Mouse (Mus musculus): ENCODE measurements around the gene Gm20388. TPM values are rescaled to one million over a fixed set of nuclear protein-coding genes. Genes with fewer than 3 reads are reported as not detected.

Gene Gm20388
- polyA plus RNA-seq, 1 experiment from 2014 or later, result 8.3 TPM

DNA sequence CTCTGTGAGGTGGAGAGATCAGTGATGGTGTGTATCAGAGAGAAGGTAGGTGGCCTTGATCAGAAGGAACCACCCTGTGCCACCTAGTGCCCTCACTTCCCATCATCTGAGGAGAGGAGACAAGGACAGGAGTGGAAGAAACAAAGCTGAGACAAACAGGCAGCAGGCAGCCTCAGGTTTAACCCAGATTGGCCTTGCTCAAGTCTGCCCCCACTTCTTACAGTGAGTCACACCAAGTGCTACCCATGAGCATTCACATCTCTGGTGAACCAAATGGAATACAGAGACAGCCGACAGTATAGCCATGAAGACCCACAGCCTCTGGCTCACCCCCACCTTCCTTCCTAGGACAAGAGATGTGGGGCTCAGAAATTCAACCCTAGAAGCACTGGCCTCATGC lies 3848.3 kb downstream of the Gm20388 start:
- WGBS, result 71% methylated on average over 1 of the region's 1 CpGs
- no peak for ATAC-seq (replicated peaks; ENCODE audit: low FRiP score, low TSS enrichment, low read depth)

DNA sequence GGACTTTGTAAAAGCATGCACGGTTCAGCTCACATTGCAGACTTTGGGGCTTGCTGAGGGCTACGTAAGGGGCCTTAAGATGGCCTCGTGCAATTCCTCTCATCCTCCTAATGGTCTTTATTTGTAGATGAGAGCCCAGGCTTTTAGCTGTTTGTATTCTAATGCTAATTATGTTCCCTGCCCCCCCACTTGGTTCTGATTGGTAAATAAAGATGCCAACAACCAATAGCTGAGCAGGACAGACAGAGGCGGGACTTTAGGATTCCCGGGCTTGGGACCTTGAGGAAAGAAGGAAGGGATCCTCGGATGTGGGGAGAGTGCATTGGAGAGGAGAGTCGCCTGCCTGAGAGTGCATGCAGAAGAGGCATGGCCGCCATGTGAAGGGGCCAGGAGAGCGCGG lies 3849.3 kb downstream of the Gm20388 start:
- peak; percentile 57; the same call in 1 of the 2 replicates for ATAC-seq (replicated peaks; ENCODE audit: low FRiP score, low TSS enrichment, low read depth)
- no peaks in the 10 kb centered on the region for H3K27me3 ChIP-seq (replicated peaks; ENCODE audit: control insufficient read depth, insufficient read depth, low read length)
- H3K4me2 ChIP-seq (ENCODE audit: low read length), result peak overlapping the region; percentile 29
- no peaks in the 10 kb centered on the region for H3K9me3 ChIP-seq (ENCODE audit: control insufficient read depth, low read length)
- DNase-seq (ENCODE audit: low spot score), result no peak
- H3K9ac ChIP-seq (ENCODE audit: low read length), result no peak overlapping the region
- H3K4me1 ChIP-seq (replicated peaks; ENCODE audit: control insufficient read depth, insufficient read depth, low read length), result peaks cover 30% of the 10 kb centered on the region
- no peaks in the 10 kb centered on the region for H3K36me3 ChIP-seq (ENCODE audit: control insufficient read depth, insufficient read depth, low read length)
- H3K4me3 ChIP-seq (ENCODE audit: low read depth, low read length), result no peak overlapping the region
- WGBS, result 17% methylated on average over 10 of the region's 10 CpGs
- H3K27ac ChIP-seq (ENCODE audit: low read depth), result no peak overlapping the region

More for the DNA sequence above, 3848.3 kb downstream of the Gm20388 start:
- no peak overlapping the region for H3K27ac ChIP-seq (ENCODE audit: low read depth)
- DNase-seq (ENCODE audit: low spot score), result no peak
- no peak overlapping the region for H3K9ac ChIP-seq (ENCODE audit: low read length)
- H3K4me1 ChIP-seq (replicated peaks; ENCODE audit: control insufficient read depth, insufficient read depth, low read length), result peaks cover 28% of the 10 kb centered on the region
- no peaks in the 10 kb centered on the region for H3K9me3 ChIP-seq (ENCODE audit: control insufficient read depth, low read length)
- H3K4me2 ChIP-seq (ENCODE audit: low read length), result no peak overlapping the region
- no peak overlapping the region for H3K4me3 ChIP-seq (ENCODE audit: low read depth, low read length)
- no peaks in the 10 kb centered on the region for H3K36me3 ChIP-seq (ENCODE audit: control insufficient read depth, insufficient read depth, low read length)
- no peaks in the 10 kb centered on the region for H3K27me3 ChIP-seq (replicated peaks; ENCODE audit: control insufficient read depth, insufficient read depth, low read length)

- 44% methylated on average over 5 of the region's 5 CpGs for WGBS
- Histone ChIP-seq H3K4me2 (ENCODE audit: low read length) (peak overlapping the region; percentile 29; the same call in 1 of the 2 replicates), H3K27me3 (replicated peaks; ENCODE audit: control insufficient read depth, insufficient read depth, low read length) (no peaks in the 10 kb centered on the region), H3K9ac (ENCODE audit: low read length) (no peak overlapping the region), H3K27ac (ENCODE audit: low read depth) (no peak overlapping the region), H3K4me1 (replicated peaks; ENCODE audit: control insufficient read depth, insufficient read depth, low read length) (peaks cover 30% of the 10 kb centered on the region), H3K4me3 (ENCODE audit: low read depth, low read length) (no peak overlapping the region), H3K36me3 (ENCODE audit: control insufficient read depth, insufficient read depth, low read length) (no peaks in the 10 kb centered on the region), H3K9me3 (ENCODE audit: control insufficient read depth, low read length) (no peaks in the 10 kb centered on the region)
- DNase-seq (ENCODE audit: low spot score), result no peak
- ATAC-seq (replicated peaks; ENCODE audit: low FRiP score, low TSS enrichment, low read depth), result peak; percentile 57; the same call in 1 of the 2 replicates
These were observed 3849.9 kb downstream of the Gm20388 start for GRCm38 (mm10) chr8:123760579-123760978.

- H3K4me1 ChIP-seq (replicated peaks; ENCODE audit: control insufficient read depth, insufficient read depth, low read length), result peaks cover 30% of the 10 kb centered on the region
- ATAC-seq (replicated peaks; ENCODE audit: low FRiP score, low TSS enrichment, low read depth), result no peak
- no peaks in the 10 kb centered on the region for H3K9me3 ChIP-seq (ENCODE audit: control insufficient read depth, low read length)
- DNase-seq (ENCODE audit: low spot score), result no peak
- no peaks in the 10 kb centered on the region for H3K27me3 ChIP-seq (replicated peaks; ENCODE audit: control insufficient read depth, insufficient read depth, low read length)
- no peaks in the 10 kb centered on the region for H3K36me3 ChIP-seq (ENCODE audit: control insufficient read depth, insufficient read depth, low read length)
- WGBS, result 29% methylated on average over 12 of the region's 12 CpGs
- no peak overlapping the region for H3K4me3 ChIP-seq (ENCODE audit: low read depth, low read length)
- no peak overlapping the region for H3K27ac ChIP-seq (ENCODE audit: low read depth)
- H3K4me2 ChIP-seq (ENCODE audit: low read length), result no peak overlapping the region
- no peak overlapping the region for H3K9ac ChIP-seq (ENCODE audit: low read length)
These were observed 3850.7 kb downstream of the Gm20388 start for GRCm38 (mm10) chr8:123761266-123761882.

GRCm38 (mm10) chr8:123761883-123762270 lies 3851.2 kb downstream of the Gm20388 start:
- ATAC-seq (replicated peaks; ENCODE audit: low FRiP score, low TSS enrichment, low read depth) (no peak), DNase-seq (ENCODE audit: low spot score) (no peak)
- no peaks in the 10 kb centered on the region for H3K36me3 ChIP-seq (ENCODE audit: control insufficient read depth, insufficient read depth, low read length)
- no peaks in the 10 kb centered on the region for H3K27me3 ChIP-seq (replicated peaks; ENCODE audit: control insufficient read depth, insufficient read depth, low read length)
- H3K4me3 ChIP-seq (ENCODE audit: low read depth, low read length), result no peak overlapping the region
- no peaks in the 10 kb centered on the region for H3K9me3 ChIP-seq (ENCODE audit: control insufficient read depth, low read length)
- peaks cover 30% of the 10 kb centered on the region for H3K4me1 ChIP-seq (replicated peaks; ENCODE audit: control insufficient read depth, insufficient read depth, low read length)
- no peak overlapping the region for H3K9ac ChIP-seq (ENCODE audit: low read length)
- H3K4me2 ChIP-seq (ENCODE audit: low read length), result no peak overlapping the region
- no peak overlapping the region for H3K27ac ChIP-seq (ENCODE audit: low read depth)
- WGBS, result 38% methylated on average over 4 of the region's 4 CpGs

- Histone ChIP-seq H3K4me3 (ENCODE audit: low read depth, low read length) (no peak overlapping the region), H3K4me1 (replicated peaks; ENCODE audit: control insufficient read depth, insufficient read depth, low read length) (peaks cover 30% of the 10 kb centered on the region), H3K36me3 (ENCODE audit: control insufficient read depth, insufficient read depth, low read length) (no peaks in the 10 kb centered on the region), H3K4me2 (ENCODE audit: low read length) (no peak overlapping the region), H3K9ac (ENCODE audit: low read length) (no peak overlapping the region), H3K27me3 (replicated peaks; ENCODE audit: control insufficient read depth, insufficient read depth, low read length) (no peaks in the 10 kb centered on the region), H3K27ac (ENCODE audit: low read depth) (0 out of 2 replicates have a peak overlapping the region, but pooled peaks have one; percentile 73), H3K9me3 (ENCODE audit: control insufficient read depth, low read length) (no peaks in the 10 kb centered on the region)
- no peak for DNase-seq (ENCODE audit: low spot score)
- ATAC-seq (replicated peaks; ENCODE audit: low FRiP score, low TSS enrichment, low read depth), result no peak
- 38% methylated on average over 7 of the region's 7 CpGs for WGBS
These were observed 3852.7 kb downstream of the Gm20388 start for GRCm38 (mm10) chr8:123763355-123763754.

GRCm38 (mm10) chr8:123764671-123765070 lies 3854.0 kb downstream of the Gm20388 start:
- Histone ChIP-seq H3K27ac (ENCODE audit: low read depth) (no peak overlapping the region), H3K27me3 (replicated peaks; ENCODE audit: control insufficient read depth, insufficient read depth, low read length) (no peaks in the 10 kb centered on the region), H3K9me3 (ENCODE audit: control insufficient read depth, low read length) (no peaks in the 10 kb centered on the region), H3K4me3 (ENCODE audit: low read depth, low read length) (no peak overlapping the region), H3K36me3 (ENCODE audit: control insufficient read depth, insufficient read depth, low read length) (no peaks in the 10 kb centered on the region), H3K4me1 (replicated peaks; ENCODE audit: control insufficient read depth, insufficient read depth, low read length) (peaks cover 30% of the 10 kb centered on the region), H3K4me2 (ENCODE audit: low read length) (no peak overlapping the region), H3K9ac (ENCODE audit: low read length) (no peak overlapping the region)
- ATAC-seq (replicated peaks; ENCODE audit: low FRiP score, low TSS enrichment, low read depth) (no peak), DNase-seq (ENCODE audit: low spot score) (no peak)
- 49% methylated on average over 4 of the region's 4 CpGs for WGBS

DNA sequence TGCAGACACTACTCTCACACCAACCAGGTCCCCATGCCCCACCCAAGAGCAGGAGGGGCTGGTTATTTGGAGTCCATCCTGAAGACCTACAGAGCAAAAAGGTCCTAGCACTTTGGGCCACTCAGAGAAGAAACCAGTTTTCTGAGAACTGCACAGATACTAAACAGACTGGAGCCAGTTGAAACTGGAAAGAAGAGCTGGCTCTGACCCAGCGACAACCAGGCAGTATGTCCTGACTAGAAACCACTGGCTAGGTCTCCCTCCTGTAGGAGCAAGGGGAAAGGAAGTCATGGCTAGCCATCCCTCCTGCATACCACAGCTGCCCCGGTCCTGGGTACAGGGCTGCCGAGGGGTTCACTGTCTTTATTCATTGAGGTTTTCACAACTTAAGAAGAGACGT lies 3855.9 kb downstream of the Gm20388 start:
- WGBS, result 82% methylated on average over 4 of the region's 4 CpGs
- Histone ChIP-seq H3K9ac (ENCODE audit: low read length) (no peak overlapping the region), H3K36me3 (ENCODE audit: control insufficient read depth, insufficient read depth, low read length) (no peaks in the 10 kb centered on the region), H3K4me2 (ENCODE audit: low read length) (no peak overlapping the region), H3K4me1 (replicated peaks; ENCODE audit: control insufficient read depth, insufficient read depth, low read length) (peaks cover 21% of the 10 kb centered on the region), H3K27ac (ENCODE audit: low read depth) (no peak overlapping the region), H3K9me3 (ENCODE audit: control insufficient read depth, low read length) (no peaks in the 10 kb centered on the region), H3K4me3 (ENCODE audit: low read depth, low read length) (no peak overlapping the region), H3K27me3 (replicated peaks; ENCODE audit: control insufficient read depth, insufficient read depth, low read length) (no peaks in the 10 kb centered on the region)
- ATAC-seq (replicated peaks; ENCODE audit: low FRiP score, low TSS enrichment, low read depth) (no peak), DNase-seq (ENCODE audit: low spot score) (no peak)

DNA sequence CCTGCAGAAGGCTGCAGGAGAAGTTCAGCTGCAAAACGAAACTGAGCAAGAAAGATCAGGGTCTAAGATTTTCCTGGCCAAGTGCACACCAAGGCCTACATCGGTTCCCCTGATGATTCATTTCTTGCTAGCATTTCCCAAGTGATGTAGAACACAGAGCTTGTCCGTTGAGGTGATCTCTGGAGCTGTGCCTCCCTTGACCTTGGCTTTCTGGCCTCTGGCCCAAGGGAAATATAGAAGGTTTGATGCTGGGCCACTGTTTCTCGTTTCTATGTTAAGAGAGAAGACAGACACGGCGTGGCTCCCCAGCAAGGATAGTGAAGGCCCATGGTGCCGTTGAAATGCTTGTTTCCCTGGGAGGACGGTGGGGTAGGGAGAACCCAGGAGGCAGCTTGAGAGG lies 3857.2 kb downstream of the Gm20388 start:
- WGBS, result 75% methylated on average over 8 of the region's 8 CpGs
- no peak overlapping the region for H3K27ac ChIP-seq (ENCODE audit: low read depth)
- H3K4me2 ChIP-seq (ENCODE audit: low read length), result no peak overlapping the region
- no peak overlapping the region for H3K9ac ChIP-seq (ENCODE audit: low read length)
- no peak overlapping the region for H3K4me3 ChIP-seq (ENCODE audit: low read depth, low read length)
- DNase-seq (ENCODE audit: low spot score) (no peak), ATAC-seq (replicated peaks; ENCODE audit: low FRiP score, low TSS enrichment, low read depth) (no peak)
- no peaks in the 10 kb centered on the region for H3K36me3 ChIP-seq (ENCODE audit: control insufficient read depth, insufficient read depth, low read length)
- no peaks in the 10 kb centered on the region for H3K27me3 ChIP-seq (replicated peaks; ENCODE audit: control insufficient read depth, insufficient read depth, low read length)
- H3K4me1 ChIP-seq (replicated peaks; ENCODE audit: control insufficient read depth, insufficient read depth, low read length), result peaks cover 12% of the 10 kb centered on the region
- H3K9me3 ChIP-seq (ENCODE audit: control insufficient read depth, low read length), result no peaks in the 10 kb centered on the region
